Mouse (Mus musculus): Measurements from ENCODE around the gene Tent5a. TPM values are rescaled to one million over a fixed set of nuclear protein-coding genes. Genes with fewer than 3 reads are reported as not detected.
A peak's percentile ranks its signal among the peaks of the same experiment; 100 is the strongest.

Tent5a gene
- total RNA-seq, 2 experiments from 2014 or later: 1.8 to 3.4 TPM

DNA sequence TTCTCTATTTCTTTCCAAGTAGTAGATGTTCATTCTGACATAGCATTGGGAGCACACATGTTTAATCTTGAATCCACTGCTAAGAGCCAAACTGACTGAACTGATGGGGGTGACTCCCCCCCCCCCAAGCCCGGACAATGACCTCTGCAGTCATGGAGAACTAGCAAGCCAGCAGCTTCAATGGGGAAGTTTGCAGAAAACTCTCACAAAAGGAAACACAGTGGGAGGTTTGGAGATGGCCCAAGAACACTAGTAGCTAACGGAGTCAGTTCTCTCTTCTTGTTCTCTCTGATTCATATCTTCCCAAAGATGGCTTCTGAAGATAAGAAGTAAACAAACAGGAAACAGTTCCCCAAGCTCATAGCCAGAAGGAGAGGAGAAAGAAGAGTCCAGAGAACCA is 4.4 kb upstream of the Tent5a start:
- intact Hi-C loops (cut with DNase I): no loop called here

GRCm38 (mm10) chr9:85328259-85328658 is 1.1 kb upstream of the Tent5a start:
- peak overlapping the region; percentile 88 for H3K4me3 ChIP-seq
- peak; percentile 87 for DNase-seq
- peak overlapping the region; percentile 88 for H3K27ac ChIP-seq
- TF ChIP-seq CTCF (IDR thresholded peaks at IDR 0.05): peak; percentile 94
- intact Hi-C loops (cut with DNase I): loop anchor here (5.0 to 10.0 kb wide), 2 partner anchors 357 to 861 kb away; no protein-coding TSS in a partner anchor

More for the DNA sequence above, 4.4 kb upstream of the Tent5a start:
- no peak for TF ChIP-seq CTCF (IDR thresholded peaks at IDR 0.05)
- no peak for DNase-seq
- Histone ChIP-seq H3K27ac (no peak overlapping the region), H3K4me3 (no peak overlapping the region)

DNA sequence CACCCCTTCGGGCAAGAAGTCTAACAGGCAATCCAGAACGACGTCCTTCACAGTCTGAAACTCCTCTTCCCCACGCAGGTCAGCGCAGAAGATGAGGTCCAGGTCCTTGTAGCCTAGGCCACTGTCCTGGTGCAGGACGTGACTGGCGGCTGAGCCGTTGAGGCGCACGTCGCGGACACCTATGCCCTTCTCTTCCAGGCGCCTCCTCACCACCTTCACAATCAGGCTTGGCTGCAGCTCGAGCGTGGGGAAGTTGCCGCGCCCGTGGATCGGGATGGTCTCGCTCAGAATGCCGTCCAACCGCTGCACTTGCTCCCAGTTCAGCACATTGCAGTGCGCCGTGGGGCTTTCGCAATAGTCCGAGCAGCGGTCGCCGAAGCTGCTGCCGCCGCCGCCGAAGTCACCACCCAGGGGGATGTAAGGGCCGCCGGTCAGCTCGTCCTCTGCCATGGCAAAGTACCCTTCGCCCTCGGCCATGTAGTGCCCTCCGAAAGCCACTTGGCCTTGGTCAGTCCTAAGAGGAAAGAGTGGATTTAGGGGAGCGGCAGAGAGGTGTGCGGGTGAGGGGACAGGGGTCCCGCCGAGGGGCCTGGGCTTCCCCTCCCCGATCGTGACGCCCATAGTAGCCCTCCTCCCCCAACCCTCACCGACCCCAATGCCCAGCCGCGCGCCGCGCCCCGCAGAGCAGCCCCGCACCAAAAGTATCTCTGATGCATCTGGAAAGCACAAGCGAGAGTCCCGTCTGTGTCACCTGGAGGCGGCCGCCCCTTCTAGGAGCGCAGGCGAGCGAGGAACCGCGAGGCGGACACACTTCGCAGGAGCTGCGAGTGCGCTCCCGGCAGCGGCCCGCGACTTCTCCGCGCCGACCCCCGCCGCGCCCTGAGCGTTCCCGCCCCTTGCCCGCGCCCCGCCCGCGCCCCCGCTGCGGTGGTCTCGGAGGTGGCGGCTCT is 581 bp downstream of the Tent5a start:
- DNase-seq: peak; percentile 65
- Histone ChIP-seq H3K4me3 (peak overlapping the region; percentile 88), H3K27ac (peak overlapping the region; percentile 88)
- no peak for TF ChIP-seq CTCF (IDR thresholded peaks at IDR 0.05)
- intact Hi-C loops (cut with DNase I): loop anchor here (5.0 to 10.0 kb wide), 2 partner anchors 358 to 859 kb away; no protein-coding TSS in a partner anchor

GRCm38 (mm10) chr9:85325201-85325868 is 1.8 kb downstream of the Tent5a start:
- TF ChIP-seq CTCF (IDR thresholded peaks at IDR 0.05): no peak
- DNase-seq: no peak
- intact Hi-C loops (cut with DNase I): loop anchor here (5.0 to 10.0 kb wide), 2 partner anchors 359 to 858 kb away; no protein-coding TSS in a partner anchor
- peak overlapping the region; percentile 88 for H3K4me3 ChIP-seq
- peak overlapping the region; percentile 88 for H3K27ac ChIP-seq

- intact Hi-C loops (cut with DNase I): loop anchor here (10.0 kb wide), 1 partner anchor 360 kb away; no protein-coding TSS in a partner anchor
- H3K4me3 ChIP-seq: peak overlapping the region; percentile 88
- DNase-seq: no peak
- no peak for TF ChIP-seq CTCF (IDR thresholded peaks at IDR 0.05)
- peak overlapping the region; percentile 88 for H3K27ac ChIP-seq
These were observed 2.8 kb downstream of the Tent5a start for GRCm38 (mm10) chr9:85324158-85324875.

GRCm38 (mm10) chr9:85320167-85320951 is 6.8 kb downstream of the Tent5a start:
- Histone ChIP-seq H3K27ac (no peak overlapping the region), H3K4me3 (peak overlapping the region; percentile 48; the same call in 1 of the 2 replicates)
- no peak for DNase-seq
- no peak for TF ChIP-seq CTCF (IDR thresholded peaks at IDR 0.05)
- intact Hi-C loops (cut with DNase I): loop anchor here (10.0 kb wide), 1 partner anchor 364 kb away; no protein-coding TSS in a partner anchor

GRCm38 (mm10) chr9:85316122-85316521 is 11.0 kb downstream of the Tent5a start:
- no peak for DNase-seq
- Histone ChIP-seq H3K27ac (no peak overlapping the region), H3K4me3 (no peak overlapping the region)
- TF ChIP-seq CTCF (IDR thresholded peaks at IDR 0.05): no peak
- intact Hi-C loops (cut with DNase I): no loop called here

DNA sequence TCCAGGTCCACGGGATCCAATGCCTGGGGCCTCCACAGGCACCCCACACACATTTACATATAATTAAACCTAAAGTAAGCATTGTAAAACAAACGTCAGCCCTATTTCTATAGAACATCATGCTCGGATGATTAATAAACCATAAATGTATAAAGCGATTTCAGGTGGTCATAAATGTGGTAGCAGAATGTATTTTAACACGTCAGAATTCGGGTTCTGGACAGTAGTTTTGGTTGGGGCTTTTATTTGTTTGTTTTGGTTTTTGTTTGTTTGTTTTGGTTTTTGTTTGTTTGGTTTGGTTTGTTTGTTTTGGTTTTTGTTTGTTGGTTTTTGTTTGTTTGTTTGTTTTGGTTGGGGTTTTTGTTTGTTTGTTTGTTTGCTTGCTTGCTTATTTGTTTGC is 14.7 kb downstream of the Tent5a start, which contains the start of gene Gm11114:
TSS of gene Gm11114 (plus strand) at position 301 of the 400 bp plus-strand sequence.
- Histone ChIP-seq H3K4me3 (no peak within 1 kb of the TSS), H3K27ac (no peak within 1 kb of the TSS)
- DNase-seq: no peak
- TF ChIP-seq CTCF (IDR thresholded peaks at IDR 0.05): no peak
- intact Hi-C loops (cut with DNase I): no loop called here

- intact Hi-C loops (cut with DNase I): no loop called here
- no peak for TF ChIP-seq CTCF (IDR thresholded peaks at IDR 0.05)
These were observed 23.8 kb downstream of the Tent5a start for GRCm38 (mm10) chr9:85303378-85303777.

GRCm38 (mm10) chr9:85302849-85303248 is 24.3 kb downstream of the Tent5a start:
- intact Hi-C loops (cut with DNase I): no loop called here
- no peak for DNase-seq
- Histone ChIP-seq H3K27ac (no peak overlapping the region), H3K4me3 (no peak overlapping the region)
- TF ChIP-seq CTCF (IDR thresholded peaks at IDR 0.05): no peak

More at GRCm38 (mm10) chr9:85303378-85303777, 23.8 kb downstream of the Tent5a start:
- no peak overlapping the region for H3K27ac ChIP-seq
- DNase-seq: no peak
- H3K4me3 ChIP-seq: no peak overlapping the region

GRCm38 (mm10) chr9:85274114-85274513 is 53.0 kb downstream of the Tent5a start:
- no peak overlapping the region for H3K4me3 ChIP-seq
- H3K27ac ChIP-seq: no peak overlapping the region
- DNase-seq: no peak
- TF ChIP-seq CTCF (IDR thresholded peaks at IDR 0.05): no peak
- intact Hi-C loops (cut with DNase I): no loop called here

Other genes with a start within 250 kb of the Tent5a start
- gene Gm11114, start 14.6 kb downstream of the Tent5a start, total RNA-seq (2021): not detected

Data from gastrocnemius, adult 2 months (tissue).